Comparison of ENCODE assay signal across 21 mouse cellular contexts in the genomic region with DNA sequence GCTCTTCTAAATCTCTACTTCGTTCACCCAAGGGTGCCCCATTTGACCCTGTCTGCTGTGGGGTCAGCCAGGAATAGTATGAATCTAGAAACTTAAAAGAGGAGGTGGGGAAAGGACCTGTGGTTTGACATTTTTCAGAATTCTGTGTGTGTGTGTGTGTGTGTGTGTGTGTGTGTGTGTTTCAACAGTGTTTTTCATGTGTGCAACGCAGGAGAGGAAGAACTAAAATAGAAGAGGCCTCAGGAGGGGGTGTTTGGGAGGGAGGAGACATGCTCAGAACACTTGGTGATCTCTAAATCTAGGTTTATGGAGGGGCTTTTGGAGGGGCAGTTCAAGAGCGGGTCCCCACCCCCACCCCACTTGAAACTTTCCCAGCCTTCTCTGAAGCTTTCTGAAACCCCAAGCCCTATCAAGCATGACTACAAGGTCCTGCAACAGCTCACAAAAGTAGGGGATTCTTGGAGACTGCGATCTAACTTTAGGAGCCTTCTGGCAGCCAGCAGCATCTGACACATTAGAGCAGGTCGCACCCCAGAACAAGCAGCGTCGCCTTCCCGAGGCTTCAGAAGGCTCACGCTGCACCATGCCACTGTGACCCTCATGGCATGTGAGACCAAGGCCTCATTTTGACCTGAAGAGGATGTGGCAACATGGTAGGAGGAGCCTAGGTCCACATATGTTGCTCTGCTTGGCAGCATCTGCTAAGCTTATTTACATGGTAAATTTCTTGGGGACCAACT. TPM values are rescaled to one million over a fixed set of nuclear protein-coding genes. Genes with fewer than 3 reads are reported as not detected.
DNase-seq lines count a peak whose midpoint lies in the region; ATAC-seq and TF ChIP-seq lines count a peak whose summit lies in the region.
"Had no signal": no experiment of that assay in that cellular context is flagged by ENCODE, and none has a peak within 500 bp of the region (broad histone marks: within the 10 kb centered on the region; RNA-seq: fewer than 3 reads in every experiment).

No protein-coding gene starts in this region.

- no peak overlapping the region for H3K4me3 ChIP-seq in thymus, adult 2 months (ENCODE audit: control insufficient read depth, insufficient read depth, low read length)
- H3K4me3 ChIP-seq: embryonic facial prominence, embryonic 15.5 days; forebrain, embryonic 13.5 days; hindbrain, embryonic 10.5 days; megakaryocyte, embryonic 14.5 days had no signal

- no peaks in the 10 kb centered on the region for H3K27me3 ChIP-seq in thymus, adult 2 months (ENCODE audit: control insufficient read depth, insufficient read depth, low read length)
- H3K27me3 ChIP-seq: embryonic facial prominence, embryonic 15.5 days; forebrain, embryonic 13.5 days had no signal

- WGBS in thymus, adult 2 months = 51% methylated on average over 9 of the region's 9 CpGs

- H3K4me1 ChIP-seq in thymus, adult 2 months (replicated peaks; ENCODE audit: control insufficient read depth, insufficient read depth, low read length) = peaks cover 32% of the 10 kb centered on the region
- H3K4me1 ChIP-seq: forebrain, embryonic 13.5 days; hindbrain, embryonic 10.5 days had no signal

- H3K27ac ChIP-seq in thymus, adult 2 months (ENCODE audit: control insufficient read depth, insufficient read depth, low read length) = peak overlapping the region; percentile 85
- H3K27ac ChIP-seq: embryonic facial prominence, embryonic 15.5 days; forebrain, embryonic 13.5 days; hindbrain, embryonic 10.5 days; kidney, postnatal 0 days had no signal

- H3K36me3 ChIP-seq in thymus, adult 2 months (ENCODE audit: control insufficient read depth, insufficient read depth, low read length) = no peaks in the 10 kb centered on the region
- H3K36me3 ChIP-seq: embryonic facial prominence, embryonic 15.5 days; hindbrain, embryonic 10.5 days had no signal

- no peak for TF ChIP-seq POLR2A in thymus, adult 2 months (IDR thresholded peaks at IDR 0.05; ENCODE audit: control insufficient read depth, extremely low read depth, insufficient read depth, low read length, poor library complexity)

- DNase-seq in thymus, adult 2 months = no peak
- no peak for DNase-seq in thymus, postnatal 36 days
- no peak for DNase-seq in kidney, postnatal 10 days
- DNase-seq in embryo, embryonic 11 days = no peak
- no peak for DNase-seq in frontal cortex, adult 2 months (ENCODE audit: extremely low spot score in 1 of 2, low spot score in 1 of 2)
- DNase-seq: cerebellum, adult 11 months; heart, adult 11 months; liver; lung, embryonic 14.5 days had no signal

- ATAC-seq in common myeloid progenitor, adult 5-6 weeks (replicated peaks; ENCODE audit: low read depth, poor library complexity, severe bottlenecking) = peak; percentile 43; the same call in 1 of the 2 replicates
- ATAC-seq in neutrophil, adult 5-6 weeks (ENCODE audit: extremely low read depth, insufficient number of reproducible peaks, low FRiP score, poor library complexity, severe bottlenecking) = peak; percentile 73
- ATAC-seq: forebrain, embryonic 13.5 days had no signal

- no peak for TF ChIP-seq CTCF in thymus, adult 2 months (IDR thresholded peaks at IDR 0.05; ENCODE audit: borderline replicate concordance, control insufficient read depth, extremely low read depth, insufficient read depth, low read length, poor library complexity)

RNA-seq across cellular contexts. Expression of a gene that starts 18.6 kb away (rescaled TPM):
- polyA plus RNA-seq in thymus, adult 2 months (2012; rRNA removed) = 0.38 and 0.43 TPM in 2 replicates
- total RNA-seq in common myeloid progenitor, adult 5-6 weeks (2017) = not detected in 2 replicates
- 1.2 and 2.7 TPM in 2 replicates for total RNA-seq in neutrophil, adult 5-6 weeks (2017)
- 0.36 TPM in 1 of 2 replicates, not detected in the other for polyA plus RNA-seq in frontal cortex, adult 2 months (2012; rRNA removed)
- total RNA-seq: layer of hippocampus, postnatal 10 days; left cerebral cortex, postnatal 25 days had no signal
- polyA plus RNA-seq: embryonic facial prominence, embryonic 15.5 days; forebrain, embryonic 13.5 days; heart, embryonic 14.5 days; hindbrain, embryonic 10.5 days; intestine, embryonic 14.5 days; kidney, postnatal 0 days; lung, embryonic 14.5 days; neural tube, embryonic 14.5 days had no signal

RNA-seq across cellular contexts. Expression of a gene that starts 53.8 kb away (rescaled TPM):
- 161 and 179 TPM in 2 replicates for polyA plus RNA-seq in thymus, adult 2 months (2012; rRNA removed)
- total RNA-seq in common myeloid progenitor, adult 5-6 weeks (2017) = 83.4 and 99.2 TPM in 2 replicates
- 112 and 114 TPM in 2 replicates for total RNA-seq in neutrophil, adult 5-6 weeks (2017)
- 76.6 and 83.6 TPM in 2 replicates for polyA plus RNA-seq in frontal cortex, adult 2 months (2012; rRNA removed)
